Mouse (Mus musculus) adrenal gland, postnatal 4 days (tissue): ENCODE results near the gene Flywch1. TPM values are rescaled to one million over a fixed set of nuclear protein-coding genes. Genes with fewer than 3 reads are reported as not detected.
A peak's percentile ranks its signal among the peaks of the same experiment; 100 is the strongest.

Experiments used
- DNase-seq, 2 experiments: peaks; one replicate each; pipeline ENCODE4 v3.0.0; 2021 to 2022; ENCODE audit warnings: low spot score in 2 of 2, mixed read lengths in 2 of 2
- total RNA-seq, 2 experiments: library from RNA; stranded (reverse); gene quantifications; 2 replicates each; pipeline ENCODE4 v1.2.3; 2021

Gene Flywch1
- total RNA-seq, 2 experiments from 2014 or later, result 60.9 to 62.4 TPM

DNA sequence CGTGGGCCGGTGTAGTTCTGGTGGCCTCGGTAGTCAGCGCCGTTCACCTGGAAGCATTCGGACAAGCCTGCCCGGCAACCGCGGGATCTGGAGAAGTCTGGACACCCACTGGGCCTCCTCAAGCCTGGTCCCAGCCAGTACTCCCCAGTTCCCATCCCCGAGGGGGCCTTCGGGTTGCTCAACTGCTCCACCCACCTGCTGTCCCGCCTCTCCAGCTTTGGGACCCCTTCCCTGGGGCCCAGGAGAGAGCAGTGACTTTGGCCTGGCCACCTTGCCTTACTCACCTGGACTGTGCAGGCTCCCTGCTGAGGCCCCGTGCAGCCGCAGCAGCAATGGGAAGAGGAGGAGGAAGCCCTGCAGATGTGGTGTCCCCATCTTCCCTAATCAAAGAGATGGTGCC, 26.8 kb downstream of the Flywch1 start:
- DNase-seq, result no peak

DNA sequence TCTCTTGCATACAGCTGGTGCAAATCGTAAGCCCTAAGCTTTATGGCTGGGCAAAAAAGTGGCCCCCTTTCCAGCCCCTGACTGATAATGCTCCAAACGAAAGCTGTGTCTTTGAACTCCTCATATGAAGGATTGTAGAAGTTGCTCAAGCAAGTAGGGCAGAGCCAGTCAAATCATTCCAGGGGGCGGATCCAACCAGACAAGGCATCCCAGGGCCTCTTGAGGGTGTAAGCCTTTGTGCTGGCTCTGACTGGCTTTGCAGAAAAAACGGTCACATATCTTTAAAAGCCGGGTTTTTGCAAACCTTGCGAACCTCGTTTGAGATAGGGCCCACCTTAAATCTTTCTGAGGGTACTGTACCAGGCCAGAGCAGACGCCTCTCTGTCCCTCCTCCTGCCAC, 27.3 kb downstream of the Flywch1 start:
- DNase-seq, result no peak

GRCm38 (mm10) chr17:23742941-23743340, 28.5 kb downstream of the Flywch1 start:
- no peak for DNase-seq

DNA sequence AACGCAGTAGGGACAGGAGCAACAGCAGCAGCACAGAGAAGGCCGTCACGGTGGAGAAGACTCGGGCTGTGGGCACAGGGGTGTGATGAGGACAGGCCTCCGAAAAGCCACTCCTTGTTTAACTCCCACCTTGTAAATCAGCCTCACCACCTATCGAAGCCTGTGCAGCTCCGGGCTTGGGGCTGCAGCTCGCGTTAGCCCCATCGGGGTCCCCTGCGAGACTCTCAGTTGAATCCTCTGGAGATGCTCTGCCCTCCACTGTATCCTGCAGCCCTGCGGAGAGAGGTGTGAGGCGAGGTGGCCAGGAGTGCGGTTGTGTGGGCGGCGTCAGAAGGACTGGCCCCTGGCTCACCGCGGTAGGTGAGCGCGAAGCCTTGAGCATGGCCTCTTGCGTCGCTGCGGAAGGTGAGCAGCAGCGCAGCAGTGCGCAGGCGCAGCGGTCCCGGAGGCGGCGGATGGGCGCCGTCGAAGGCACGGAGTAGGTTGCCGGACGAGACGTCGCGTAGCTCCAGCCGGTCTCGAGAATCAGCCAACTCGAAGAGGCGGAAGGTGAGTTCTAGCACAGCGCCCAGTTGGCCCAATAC, 29.1 kb downstream of the Flywch1 start:
- DNase-seq, result no peak

DNA sequence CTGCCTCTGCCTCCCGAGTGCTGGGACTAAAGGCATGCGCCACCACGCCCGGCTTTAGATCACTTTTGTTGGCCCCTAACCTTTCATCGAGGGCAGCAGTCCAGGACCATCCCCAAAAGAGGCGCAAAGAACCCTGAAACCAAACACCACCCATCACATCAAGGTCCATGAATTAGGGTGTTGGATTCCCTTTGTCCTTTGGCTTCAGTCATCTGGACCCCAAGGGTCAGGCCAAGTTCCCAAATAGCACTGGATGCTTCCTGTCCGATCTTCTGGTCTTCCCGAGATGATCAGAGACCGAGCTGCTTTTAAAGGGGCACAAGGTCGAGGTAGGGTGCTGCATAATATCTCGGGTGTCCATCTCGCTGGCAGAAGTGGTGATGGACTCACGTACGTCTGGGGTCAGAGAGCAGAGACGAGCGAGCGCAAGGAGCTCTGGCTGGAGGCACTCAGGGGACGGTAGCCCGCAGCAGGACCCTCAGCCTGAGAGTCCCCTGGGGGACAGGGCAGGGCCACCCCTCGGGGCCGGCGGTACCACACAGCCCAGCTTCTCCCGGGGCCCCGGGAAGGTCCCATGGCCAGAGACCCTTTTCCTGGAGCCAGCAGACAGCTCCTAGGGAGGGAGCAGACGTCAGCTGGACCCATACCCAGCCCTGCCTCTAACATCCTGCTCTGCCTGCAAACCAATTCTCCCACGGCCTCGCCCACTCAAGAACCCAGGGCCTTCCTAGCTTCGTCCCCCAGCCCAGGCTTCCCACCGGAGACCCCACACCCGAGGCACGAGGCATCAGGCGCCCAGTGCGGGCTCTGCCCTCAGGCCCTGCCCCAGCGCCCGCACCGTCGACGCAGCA, 29.8 kb downstream of the Flywch1 start:
- no peak for DNase-seq

GRCm38 (mm10) chr17:23740598-23741021, 30.8 kb downstream of the Flywch1 start, which contains the start of gene Paqr4:
Gene Paqr4, minus strand, starts transcription at chr17:23740867.
- DNase-seq, result no peak

DNA sequence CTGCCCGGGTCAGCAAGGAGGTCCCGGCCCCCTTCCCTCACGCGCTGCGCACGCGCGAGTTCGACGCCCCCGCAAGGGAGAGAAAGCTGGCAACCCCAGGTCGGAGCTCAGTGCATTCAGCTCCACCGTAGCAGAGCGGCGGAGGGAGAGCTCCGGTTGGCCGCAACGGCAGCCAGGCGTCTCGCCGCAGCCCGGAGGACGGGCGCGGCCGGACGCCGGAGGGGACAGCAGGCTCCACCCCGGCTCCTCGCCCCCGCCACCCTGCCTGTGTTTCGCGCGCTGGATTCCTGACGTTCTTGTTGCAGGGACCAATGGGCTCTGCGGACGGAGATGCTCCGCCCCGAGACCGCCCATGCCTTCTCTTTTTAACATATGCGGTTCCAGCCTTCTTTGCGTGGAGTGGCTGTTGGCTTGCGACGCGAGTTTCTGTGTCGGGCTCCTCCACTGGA, 31.2 kb downstream of the Flywch1 start:
- DNase-seq, result peak; percentile 68 to 84

GRCm38 (mm10) chr17:23739202-23740135, 31.9 kb downstream of the Flywch1 start:
- DNase-seq, result no peak

DNA sequence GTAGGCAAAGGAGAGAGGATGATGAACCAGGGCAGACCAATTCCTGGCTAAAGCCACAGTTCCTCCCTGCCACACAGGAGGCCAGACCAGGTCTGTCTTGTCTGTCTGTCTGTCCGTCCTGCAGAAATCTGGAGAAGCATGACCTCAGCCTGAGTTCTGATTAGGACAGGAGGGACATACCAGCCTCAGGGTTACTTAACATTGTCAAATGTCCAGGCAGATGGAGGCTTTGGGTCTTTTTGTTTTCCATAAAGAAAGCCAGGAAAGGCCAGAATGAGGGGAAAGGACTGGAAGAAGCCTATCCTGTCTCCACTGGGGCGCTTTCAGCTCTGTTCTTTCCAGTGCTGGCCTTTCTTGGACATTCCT, 32.6 kb downstream of the Flywch1 start:
- no peak for DNase-seq

DNA sequence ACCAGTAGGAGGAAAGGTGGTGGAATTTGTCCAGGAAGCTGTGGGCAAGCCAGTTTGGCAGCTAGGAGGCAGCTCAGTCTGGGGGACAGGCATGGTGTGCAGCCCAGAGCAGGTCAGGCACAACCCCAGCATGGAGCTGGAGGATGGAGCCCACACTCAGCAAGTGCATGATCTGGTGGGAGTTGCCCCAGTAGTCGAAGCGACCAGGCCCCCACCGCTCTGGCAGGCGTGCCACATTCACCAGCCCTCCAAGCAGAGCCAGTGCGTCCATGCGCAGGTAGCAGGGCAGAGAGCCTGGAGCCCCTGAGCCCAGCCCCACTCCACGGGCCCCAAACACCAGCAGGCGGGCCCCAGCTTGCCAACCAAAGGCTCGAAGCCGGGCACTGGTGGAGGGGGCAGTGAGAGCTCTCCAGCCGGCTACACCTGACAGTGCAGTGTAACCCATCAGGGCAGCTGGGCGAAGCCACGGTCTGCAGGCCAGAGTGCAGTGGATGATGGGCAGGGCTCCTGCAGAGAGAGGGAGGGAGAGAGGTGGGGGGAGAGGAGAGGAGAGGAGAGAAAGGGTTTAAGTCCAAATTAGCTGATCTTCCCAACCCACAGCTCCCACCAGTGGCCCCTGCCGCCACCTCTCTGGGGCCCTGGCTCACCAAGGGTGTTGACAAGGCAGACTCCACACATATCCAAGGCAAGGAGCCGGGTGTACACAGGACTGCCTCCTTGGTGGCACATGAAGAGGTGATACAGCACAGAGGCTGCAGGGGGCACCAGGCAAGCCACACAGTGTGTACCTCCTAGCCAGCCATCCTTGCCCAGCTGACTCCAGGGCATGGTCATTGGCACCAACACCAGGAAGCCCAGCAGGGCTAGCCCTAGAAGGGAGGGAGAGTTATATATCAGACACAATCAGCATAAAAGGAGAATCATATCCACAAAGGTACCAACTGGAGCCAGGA, 33.6 kb downstream of the Flywch1 start:
- no peak for DNase-seq

- no peak for DNase-seq
Measured at GRCm38 (mm10) chr17:23734341-23734740, 37.1 kb downstream of the Flywch1 start.

- DNase-seq, result no peak
Measured at GRCm38 (mm10) chr17:23730441-23730840, 41.0 kb downstream of the Flywch1 start.

DNA sequence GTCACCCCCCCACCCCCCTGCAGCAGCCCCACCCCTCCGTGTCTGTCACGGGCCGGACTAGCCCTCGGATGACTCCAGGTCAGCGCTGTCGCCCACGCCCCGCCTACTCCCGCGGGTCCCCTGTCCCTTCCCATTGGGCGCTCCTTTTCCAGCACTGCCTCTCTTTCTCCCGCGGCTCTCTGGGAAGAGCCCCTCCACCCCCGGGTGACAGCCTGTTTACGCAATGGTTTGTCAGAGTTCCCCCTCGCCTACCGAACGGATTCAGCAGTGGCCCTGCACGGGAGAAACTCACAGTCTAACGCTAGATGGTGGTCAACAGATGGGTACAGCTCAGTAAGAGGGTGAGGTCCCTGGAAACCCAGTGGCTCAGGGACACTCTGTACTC, 44.7 kb downstream of the Flywch1 start:
- DNase-seq, result peak in 1 of 2 experiments; percentile 75

DNA sequence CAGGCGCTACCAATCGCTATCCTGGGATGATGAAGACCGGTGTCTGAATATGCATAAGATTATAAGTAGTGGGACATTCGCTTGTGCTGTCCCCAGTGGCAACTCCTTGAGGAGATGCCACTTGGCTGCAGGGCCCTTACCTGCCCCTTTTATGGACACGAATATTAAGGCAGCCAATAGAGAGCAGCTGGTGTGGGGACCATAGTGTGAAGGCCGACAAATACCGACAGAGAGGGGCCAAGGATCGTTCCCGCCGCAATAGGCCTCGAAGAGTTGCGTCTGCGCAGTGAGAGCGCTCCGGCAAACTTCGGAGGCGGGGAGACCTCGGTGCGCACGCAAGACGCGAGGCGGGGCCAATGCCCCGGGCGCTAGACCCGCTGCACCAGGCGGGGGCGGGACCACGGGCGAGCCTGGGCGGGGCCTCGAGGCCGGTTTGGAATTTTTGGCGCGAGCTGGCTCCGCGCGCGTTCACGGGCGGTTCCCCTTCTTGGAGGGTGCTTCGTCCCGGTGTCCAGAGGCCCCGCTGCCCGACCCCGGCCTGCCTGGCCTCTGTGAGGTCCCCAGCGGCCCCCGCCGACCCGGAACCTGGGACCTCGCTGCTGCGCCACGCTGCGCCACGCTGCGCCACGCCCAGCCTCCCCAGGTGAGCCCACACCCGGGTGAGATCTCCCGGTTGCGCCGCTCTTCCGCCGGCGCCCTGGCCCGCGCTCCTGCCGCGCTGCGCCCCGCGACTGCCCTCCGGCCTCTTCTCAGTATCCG, 45.2 kb downstream of the Flywch1 start, which contains the start of gene Pkmyt1:
Gene Pkmyt1, plus strand, starts transcription at position 338 of the 759 bp plus-strand sequence.
- peak; percentile 89 to 93 for DNase-seq

DNA sequence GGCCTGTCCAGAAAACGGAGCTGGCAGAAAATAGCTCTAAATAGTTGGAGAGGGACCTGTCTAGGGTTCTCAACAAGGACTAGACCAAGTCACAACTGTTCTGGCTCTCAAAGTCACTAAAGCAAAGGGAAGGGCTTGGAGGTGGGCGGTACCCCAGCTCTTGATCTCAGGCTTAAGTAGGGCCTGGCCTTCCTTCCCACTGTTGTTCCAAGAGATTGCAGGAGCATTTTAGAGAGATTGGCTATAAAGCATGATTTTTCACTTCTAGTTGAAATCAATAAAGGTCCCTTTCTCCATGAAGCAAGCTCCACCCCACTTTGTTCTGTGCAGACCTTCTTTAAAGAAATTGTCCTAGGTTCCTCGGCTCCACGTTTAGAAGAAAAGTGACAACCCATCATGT, 45.9 kb downstream of the Flywch1 start:
- DNase-seq, result no peak

GRCm38 (mm10) chr17:23722376-23723125, 48.9 kb downstream of the Flywch1 start, which contains the start of gene 1520401A03Rik:
Gene 1520401A03Rik, minus strand, starts transcription at chr17:23722783.
- no peak for DNase-seq

DNA sequence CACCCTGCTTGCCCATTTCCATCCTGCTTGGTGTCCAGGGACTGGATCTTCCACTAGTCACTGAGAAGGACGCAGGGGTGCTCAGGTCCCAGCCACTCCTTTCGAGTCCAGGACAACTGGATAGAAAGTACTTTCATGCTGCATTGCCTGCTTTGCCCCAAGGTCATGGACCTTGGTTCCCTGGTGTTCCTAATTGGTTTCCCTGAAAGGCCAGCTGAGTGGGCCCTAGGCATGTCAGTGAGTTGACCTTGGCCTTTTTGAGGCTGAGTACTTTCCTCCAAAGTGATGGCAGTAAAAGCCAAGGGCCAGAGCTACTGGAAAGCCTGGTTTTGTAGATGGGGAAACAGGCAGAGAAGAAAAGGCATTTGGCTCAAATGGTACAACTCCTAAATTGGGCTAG, 49.5 kb downstream of the Flywch1 start:
- no peak for DNase-seq

- no peak for DNase-seq
Measured at GRCm38 (mm10) chr17:23719455-23719854, 51.9 kb downstream of the Flywch1 start.

DNA sequence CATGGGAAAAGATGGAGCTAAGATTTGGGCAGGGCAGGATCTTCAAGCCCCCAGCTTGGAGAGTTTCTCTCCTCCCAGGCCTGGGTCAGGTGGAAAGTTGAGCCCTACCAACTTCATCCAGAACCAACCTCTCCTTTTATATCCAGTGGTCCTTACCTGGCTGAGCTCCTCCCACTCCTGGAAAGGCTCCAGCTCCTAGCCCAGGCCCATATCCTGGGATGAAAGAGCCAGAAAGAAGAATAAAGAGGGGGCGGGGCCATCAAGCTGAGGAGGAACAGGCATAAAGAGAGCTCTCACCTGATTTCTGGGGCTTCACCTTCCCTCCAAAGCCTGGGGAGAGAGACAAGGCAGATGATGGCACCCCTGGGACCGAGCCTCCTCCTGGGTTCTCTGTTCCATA, 54.4 kb downstream of the Flywch1 start:
- DNase-seq, result no peak
